Mouse (Mus musculus): Measurements from ENCODE around the gene Ipcef1. TPM values are rescaled to one million over a fixed set of nuclear protein-coding genes. Genes with fewer than 3 reads are reported as not detected.
A peak's percentile ranks its signal among the peaks of the same experiment; 100 is the strongest.

The Ipcef1 gene
- polyA plus RNA-seq, 1 experiment from 2014 or later = 0.30 TPM

DNA sequence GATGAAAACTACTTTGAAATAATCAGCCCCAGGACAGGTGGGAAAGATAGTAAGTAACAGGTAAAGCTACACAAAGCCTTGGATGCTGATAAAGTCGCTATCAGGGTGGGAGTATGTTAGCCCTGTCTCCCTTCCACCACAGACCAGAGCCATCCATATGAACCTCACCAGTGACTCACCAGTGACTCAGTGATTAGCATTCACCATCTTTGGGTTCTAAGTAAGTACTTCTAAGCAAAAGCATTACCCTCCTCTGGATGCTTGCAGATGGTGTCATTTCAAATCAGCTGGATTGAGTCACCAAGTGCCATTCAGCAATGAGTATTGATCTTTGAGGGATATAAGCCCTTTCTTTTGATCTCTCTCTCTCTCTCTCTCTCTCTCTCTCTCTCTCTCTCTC is 99.2 kb downstream of the Ipcef1 start:
- DNase-seq (ENCODE audit: low spot score) (no peak), ATAC-seq (ENCODE audit: low FRiP score, low TSS enrichment) (no peak)
- H3K4me1 ChIP-seq (replicated peaks; ENCODE audit: control insufficient read depth, insufficient read depth) = no peaks in the 10 kb centered on the region
- H3K9me3 ChIP-seq (ENCODE audit: control insufficient read depth, low read length) = no peaks in the 10 kb centered on the region
- H3K27ac ChIP-seq (replicated peaks) = no peak overlapping the region
- no peak overlapping the region for H3K9ac ChIP-seq (ENCODE audit: low read length)
- H3K36me3 ChIP-seq (ENCODE audit: control insufficient read depth, insufficient read depth, low read length) = no peaks in the 10 kb centered on the region
- no peak overlapping the region for H3K4me3 ChIP-seq (ENCODE audit: low read depth, low read length)
- no peaks in the 10 kb centered on the region for H3K27me3 ChIP-seq (ENCODE audit: control insufficient read depth, insufficient read depth, low read length)
- H3K4me2 ChIP-seq (replicated peaks; ENCODE audit: low read depth) = no peak overlapping the region
- no peak for TF ChIP-seq CTCF (IDR thresholded peaks at IDR 0.05; ENCODE audit: low read depth)
- no peak for TF ChIP-seq EP300 (optimal IDR thresholded peaks at IDR 0.05)
- WGBS = 57% methylated on average over 1 of the region's 1 CpGs

DNA sequence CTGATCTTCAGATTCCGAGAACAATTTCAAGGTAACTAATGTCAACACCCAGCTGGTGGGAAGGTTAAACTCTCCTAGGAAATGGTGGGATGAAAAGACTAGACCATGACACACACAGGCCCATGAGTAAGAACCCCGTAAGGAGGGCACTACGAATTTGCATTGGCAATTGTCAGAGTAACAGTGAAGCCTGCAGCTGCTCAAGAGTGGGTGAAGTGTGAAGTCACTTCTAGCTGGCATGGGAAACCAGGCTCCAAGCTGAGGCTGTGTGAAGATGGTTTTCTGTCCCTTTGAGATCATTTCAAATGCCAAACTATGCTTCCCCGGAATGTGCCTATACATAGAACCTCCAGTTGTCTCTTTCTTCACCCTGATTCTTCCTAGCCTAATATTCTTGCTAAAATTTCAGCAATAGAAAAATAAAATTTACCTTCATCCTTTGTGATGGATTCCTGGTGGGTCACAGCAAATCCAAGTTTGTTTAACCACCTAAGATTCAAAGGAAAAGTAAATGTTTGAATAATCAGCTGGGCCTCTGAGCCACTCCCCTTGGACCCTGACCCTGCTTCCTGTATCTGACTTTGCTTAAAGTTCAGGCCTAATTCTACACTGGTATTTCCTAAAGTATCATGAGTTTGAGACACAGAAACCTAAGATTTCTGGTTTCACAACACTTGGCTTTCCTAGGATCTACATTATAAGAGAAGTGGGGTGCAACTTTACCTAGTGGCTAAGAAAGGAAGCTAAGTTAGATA is 115.4 kb downstream of the Ipcef1 start:
- no peaks in the 10 kb centered on the region for H3K36me3 ChIP-seq (ENCODE audit: control insufficient read depth, insufficient read depth, low read length)
- 64% methylated on average over 4 of the region's 4 CpGs for WGBS
- H3K9ac ChIP-seq (ENCODE audit: low read length) = no peak overlapping the region
- H3K27me3 ChIP-seq (ENCODE audit: control insufficient read depth, insufficient read depth, low read length) = no peaks in the 10 kb centered on the region
- H3K4me3 ChIP-seq (ENCODE audit: low read depth, low read length) = no peak overlapping the region
- no peaks in the 10 kb centered on the region for H3K9me3 ChIP-seq (ENCODE audit: control insufficient read depth, low read length)
- DNase-seq (ENCODE audit: low spot score) = peak; percentile 73
- no peak for TF ChIP-seq CTCF (IDR thresholded peaks at IDR 0.05; ENCODE audit: low read depth)
- no peak for TF ChIP-seq EP300 (optimal IDR thresholded peaks at IDR 0.05)
- no peaks in the 10 kb centered on the region for H3K4me1 ChIP-seq (replicated peaks; ENCODE audit: control insufficient read depth, insufficient read depth)
- peak overlapping the region; percentile 58; the same call in 1 of the 2 replicates for H3K27ac ChIP-seq (replicated peaks)
- no peak overlapping the region for H3K4me2 ChIP-seq (replicated peaks; ENCODE audit: low read depth)
- ATAC-seq (ENCODE audit: low FRiP score, low TSS enrichment) = peak; percentile 86

DNA sequence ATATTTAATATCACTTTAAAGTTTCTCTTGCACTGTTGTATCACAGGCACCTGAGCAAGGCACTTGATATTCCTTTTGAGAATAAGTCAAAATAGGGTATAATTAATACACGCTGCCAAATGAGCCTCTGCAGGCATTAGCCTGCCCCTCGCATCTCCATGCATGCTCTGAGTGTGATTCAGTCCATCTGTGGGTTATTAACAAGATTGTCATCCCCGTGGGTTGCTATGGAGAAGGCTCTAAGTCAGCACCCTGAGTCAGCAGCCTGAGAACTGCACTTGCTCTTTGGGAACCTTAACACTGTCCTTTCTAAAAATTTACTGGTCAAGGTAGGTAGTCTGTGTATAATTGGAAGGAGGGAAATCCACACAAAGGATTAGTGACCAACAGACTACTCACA is 117.5 kb downstream of the Ipcef1 start:
- Histone ChIP-seq H3K4me3 (ENCODE audit: low read depth, low read length) (no peak overlapping the region), H3K27me3 (ENCODE audit: control insufficient read depth, insufficient read depth, low read length) (no peaks in the 10 kb centered on the region), H3K27ac (replicated peaks) (no peak overlapping the region), H3K9me3 (ENCODE audit: control insufficient read depth, low read length) (no peaks in the 10 kb centered on the region), H3K4me2 (replicated peaks; ENCODE audit: low read depth) (no peak overlapping the region), H3K4me1 (replicated peaks; ENCODE audit: control insufficient read depth, insufficient read depth) (no peaks in the 10 kb centered on the region), H3K36me3 (ENCODE audit: control insufficient read depth, insufficient read depth, low read length) (no peaks in the 10 kb centered on the region), H3K9ac (ENCODE audit: low read length) (no peak overlapping the region)
- no peak for TF ChIP-seq CTCF (IDR thresholded peaks at IDR 0.05; ENCODE audit: low read depth)
- TF ChIP-seq EP300 (optimal IDR thresholded peaks at IDR 0.05) = no peak
- no peak for DNase-seq (ENCODE audit: low spot score)
- no peak for ATAC-seq (ENCODE audit: low FRiP score, low TSS enrichment)
- WGBS = 60% methylated on average over 3 of the region's 3 CpGs

- ATAC-seq (ENCODE audit: low FRiP score, low TSS enrichment) (no peak), DNase-seq (ENCODE audit: low spot score) (no peak)
- H3K4me2 ChIP-seq (replicated peaks; ENCODE audit: low read depth) = no peak overlapping the region
- H3K9ac ChIP-seq (ENCODE audit: low read length) = no peak overlapping the region
- no peaks in the 10 kb centered on the region for H3K4me1 ChIP-seq (replicated peaks; ENCODE audit: control insufficient read depth, insufficient read depth)
- H3K36me3 ChIP-seq (ENCODE audit: control insufficient read depth, insufficient read depth, low read length) = no peaks in the 10 kb centered on the region
- H3K9me3 ChIP-seq (ENCODE audit: control insufficient read depth, low read length) = no peaks in the 10 kb centered on the region
- no peak overlapping the region for H3K4me3 ChIP-seq (ENCODE audit: low read depth, low read length)
- H3K27ac ChIP-seq (replicated peaks) = no peak overlapping the region
- no peaks in the 10 kb centered on the region for H3K27me3 ChIP-seq (ENCODE audit: control insufficient read depth, insufficient read depth, low read length)
- TF ChIP-seq EP300 (optimal IDR thresholded peaks at IDR 0.05) = no peak
- no peak for TF ChIP-seq CTCF (IDR thresholded peaks at IDR 0.05; ENCODE audit: low read depth)
- WGBS = 13% methylated on average over 2 of the region's 2 CpGs
Measured at GRCm38 (mm10) chr10:6930889-6931288, 121.4 kb downstream of the Ipcef1 start.

GRCm38 (mm10) chr10:6930398-6930797 is 121.9 kb downstream of the Ipcef1 start:
- H3K9ac ChIP-seq (ENCODE audit: low read length) = no peak overlapping the region
- DNase-seq (ENCODE audit: low spot score) (no peak), ATAC-seq (ENCODE audit: low FRiP score, low TSS enrichment) (no peak)
- H3K27ac ChIP-seq (replicated peaks) = no peak overlapping the region
- no peak overlapping the region for H3K4me2 ChIP-seq (replicated peaks; ENCODE audit: low read depth)
- no peaks in the 10 kb centered on the region for H3K9me3 ChIP-seq (ENCODE audit: control insufficient read depth, low read length)
- TF ChIP-seq EP300 (optimal IDR thresholded peaks at IDR 0.05) = no peak
- H3K4me3 ChIP-seq (ENCODE audit: low read depth, low read length) = no peak overlapping the region
- H3K4me1 ChIP-seq (replicated peaks; ENCODE audit: control insufficient read depth, insufficient read depth) = no peaks in the 10 kb centered on the region
- WGBS = 86% methylated on average over 1 of the region's 1 CpGs
- no peaks in the 10 kb centered on the region for H3K36me3 ChIP-seq (ENCODE audit: control insufficient read depth, insufficient read depth, low read length)
- no peaks in the 10 kb centered on the region for H3K27me3 ChIP-seq (ENCODE audit: control insufficient read depth, insufficient read depth, low read length)

GRCm38 (mm10) chr10:6928905-6929304 is 123.4 kb downstream of the Ipcef1 start:
- no peak for TF ChIP-seq EP300 (optimal IDR thresholded peaks at IDR 0.05)
- no peak for TF ChIP-seq CTCF (IDR thresholded peaks at IDR 0.05; ENCODE audit: low read depth)
- no peaks in the 10 kb centered on the region for H3K36me3 ChIP-seq (ENCODE audit: control insufficient read depth, insufficient read depth, low read length)
- H3K4me2 ChIP-seq (replicated peaks; ENCODE audit: low read depth) = no peak overlapping the region
- no peak overlapping the region for H3K9ac ChIP-seq (ENCODE audit: low read length)
- H3K9me3 ChIP-seq (ENCODE audit: control insufficient read depth, low read length) = no peaks in the 10 kb centered on the region
- no peak overlapping the region for H3K4me3 ChIP-seq (ENCODE audit: low read depth, low read length)
- DNase-seq (ENCODE audit: low spot score) (no peak), ATAC-seq (ENCODE audit: low FRiP score, low TSS enrichment) (peak; percentile 91)
- no peaks in the 10 kb centered on the region for H3K4me1 ChIP-seq (replicated peaks; ENCODE audit: control insufficient read depth, insufficient read depth)
- H3K27ac ChIP-seq (replicated peaks) = no peak overlapping the region
- 39% methylated on average over 1 of the region's 1 CpGs for WGBS
- no peaks in the 10 kb centered on the region for H3K27me3 ChIP-seq (ENCODE audit: control insufficient read depth, insufficient read depth, low read length)
